Mouse (Mus musculus): ENCODE data around the gene Mcm10.
A peak's percentile ranks its signal among the peaks of the same experiment; 100 is the strongest.

Gene Mcm10

DNA sequence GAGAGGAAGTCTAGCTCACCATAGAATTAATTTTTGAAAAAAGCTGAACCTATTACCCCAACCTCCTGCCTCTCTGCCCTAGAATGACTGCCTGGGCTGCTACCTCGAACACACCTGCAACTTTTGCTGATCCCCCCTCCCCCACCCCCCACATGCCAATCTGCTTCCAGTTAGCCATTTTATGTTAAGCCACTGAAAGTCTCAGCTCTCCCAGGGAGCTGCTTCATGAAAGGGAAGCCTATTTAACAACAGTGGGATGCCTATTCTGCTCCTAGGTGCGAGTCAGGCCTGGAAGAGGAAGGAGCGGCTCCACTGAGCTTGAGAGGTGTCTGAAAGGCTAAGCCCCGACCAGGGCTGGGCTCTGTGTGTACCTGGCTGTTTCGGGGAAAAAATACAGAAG is 28.6 kb downstream of the Mcm10 start:
- no peak for DNase-seq

DNA sequence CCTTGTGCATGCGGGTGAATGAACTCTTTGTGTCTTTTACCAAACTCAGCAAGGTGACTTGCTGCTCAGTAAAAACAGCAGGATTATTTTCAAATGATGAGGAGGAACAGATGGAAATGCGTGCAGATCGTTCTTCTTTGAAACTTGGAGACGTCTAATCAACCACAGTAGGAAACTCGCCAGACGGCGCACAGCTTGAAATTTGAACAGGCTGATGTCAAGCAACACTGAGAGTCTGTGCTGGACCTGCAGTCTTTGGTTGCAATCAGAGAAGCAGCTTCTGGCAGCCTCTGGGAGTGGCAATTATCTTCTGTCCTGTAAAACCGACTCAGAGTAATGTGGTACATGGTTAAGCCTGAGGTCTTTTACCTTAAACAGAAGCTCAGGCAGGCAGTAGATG is 34.5 kb downstream of the Mcm10 start:
- DNase-seq: no peak

DNA sequence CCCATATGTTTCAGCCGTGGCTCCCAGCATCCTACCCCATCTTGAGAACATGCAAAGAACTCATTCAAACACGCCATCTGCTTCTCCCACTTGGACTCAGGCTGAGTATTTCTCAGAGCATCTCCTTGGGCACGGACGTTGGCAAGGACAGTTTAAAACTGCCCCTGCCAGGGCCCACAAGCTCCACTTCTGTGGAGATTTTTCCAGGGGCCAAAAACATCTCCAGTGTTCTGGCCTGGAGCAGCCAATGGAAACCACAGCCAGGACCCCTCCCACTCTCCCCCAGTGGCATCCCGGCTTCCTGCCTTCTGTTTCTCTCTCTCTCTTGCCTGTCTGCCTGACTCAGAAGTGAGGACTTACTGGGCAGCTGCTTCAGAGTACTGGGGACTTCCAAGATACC is 36.8 kb downstream of the Mcm10 start, which contains the start of gene Ucma:
Gene Ucma (plus strand): TSS at position 316 of the 400 bp plus-strand sequence.
- DNase-seq: no peak

DNA sequence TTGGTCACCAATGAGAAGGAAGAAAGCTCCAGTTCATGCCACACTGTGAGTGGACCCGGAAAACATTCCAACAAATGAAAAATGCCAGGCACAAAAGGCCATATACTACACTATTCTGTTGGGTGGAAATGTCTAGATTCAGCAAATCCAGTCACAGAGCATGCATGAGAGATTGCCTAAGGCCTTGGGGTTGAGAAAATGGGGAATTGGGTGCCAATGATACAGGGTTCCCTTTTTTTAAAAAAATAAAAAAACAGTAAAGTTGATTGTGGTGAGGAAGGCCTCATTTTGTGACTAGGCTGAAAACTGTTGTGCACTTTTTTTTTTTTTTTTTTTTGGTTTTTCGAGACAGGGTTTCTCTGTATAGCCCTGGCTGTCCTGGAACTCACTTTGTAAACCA is 43.5 kb downstream of the Mcm10 start:
- no peak for DNase-seq

DNA sequence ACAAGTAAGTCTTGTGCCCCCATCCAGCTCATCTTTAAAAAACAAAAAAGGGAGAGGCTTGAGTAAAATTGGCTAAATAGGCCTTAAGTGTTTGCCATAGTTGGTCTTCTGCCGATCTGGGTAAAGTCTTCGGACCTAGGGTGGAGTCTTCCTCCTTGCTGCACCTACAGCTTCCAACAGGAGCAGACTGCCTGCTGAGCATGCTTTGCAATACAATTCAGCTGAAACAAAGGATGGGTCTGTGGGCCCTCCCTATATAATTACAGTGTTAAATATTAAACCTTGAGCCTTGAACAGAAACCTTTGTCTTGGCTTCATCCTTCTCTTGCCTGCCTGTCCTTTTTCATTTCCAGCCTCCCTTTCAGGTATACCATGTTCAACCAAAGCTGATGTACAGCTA is 44.8 kb downstream of the Mcm10 start:
- DNase-seq: no peak

DNA sequence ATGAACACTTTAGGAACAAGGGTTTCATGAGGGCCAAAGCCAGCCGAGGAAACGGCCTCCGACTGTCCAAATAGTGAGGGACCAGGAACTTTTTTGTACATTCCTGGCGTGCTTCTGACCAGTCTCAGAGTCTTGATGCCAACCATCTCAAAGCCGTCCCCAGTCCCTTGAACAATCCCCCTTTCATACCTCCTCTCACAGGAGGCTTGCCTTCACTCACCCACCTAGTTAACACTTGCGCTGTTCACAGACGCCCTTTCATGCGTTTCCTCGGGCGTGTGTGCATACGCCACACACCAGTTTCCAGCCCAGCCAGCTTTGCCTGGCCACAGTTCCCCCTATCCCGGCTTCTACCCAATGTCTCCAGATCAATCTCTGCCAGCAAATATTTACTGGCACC is 54.6 kb downstream of the Mcm10 start:
- DNase-seq: no peak

DNA sequence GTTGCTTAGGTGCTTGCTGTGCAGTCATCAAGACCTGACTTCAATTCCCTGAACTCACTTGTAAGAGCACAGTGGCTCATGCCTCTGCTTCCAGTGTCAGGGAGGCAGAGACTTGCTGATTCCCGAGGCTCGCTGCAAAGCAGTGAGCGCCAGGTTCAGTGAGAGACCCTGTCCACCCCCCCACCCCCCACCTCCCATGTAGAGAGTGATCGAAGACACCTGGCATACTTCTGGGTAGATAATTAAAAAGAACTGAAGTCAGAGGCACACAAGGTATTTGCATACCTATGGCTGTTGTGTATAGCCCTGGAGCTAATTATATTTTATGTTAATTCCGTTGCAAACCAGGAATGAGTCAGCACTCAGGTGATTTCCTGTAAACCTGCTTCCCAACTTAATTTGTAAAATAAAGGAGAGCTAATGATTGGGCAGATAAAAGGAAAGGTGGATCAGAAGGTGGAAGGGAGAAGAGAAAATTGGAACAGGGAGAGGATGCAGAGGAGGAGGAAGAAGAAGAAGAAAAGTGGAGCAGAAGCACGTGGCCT is 58.3 kb downstream of the Mcm10 start:
- DNase-seq: no peak

DNA sequence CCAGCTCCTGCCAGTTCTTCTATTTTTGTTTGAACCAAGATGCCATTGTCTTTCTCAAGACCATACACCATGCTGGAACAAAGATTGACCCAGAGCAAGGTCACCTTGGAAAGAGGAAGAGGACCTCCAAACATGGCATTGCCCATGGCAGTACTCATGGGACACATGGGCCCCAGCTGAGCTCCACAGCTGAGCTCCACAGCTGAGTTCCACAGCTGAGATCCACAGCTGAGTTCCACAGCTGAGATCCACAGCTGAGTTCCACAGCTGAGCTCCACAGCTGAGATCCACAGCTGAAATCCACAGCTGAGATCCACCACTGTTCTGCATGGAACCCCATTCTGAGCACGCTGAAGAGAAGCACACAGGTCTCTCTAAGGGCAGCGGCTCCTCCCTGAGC is 61.6 kb downstream of the Mcm10 start:
- no peak for DNase-seq

DNA sequence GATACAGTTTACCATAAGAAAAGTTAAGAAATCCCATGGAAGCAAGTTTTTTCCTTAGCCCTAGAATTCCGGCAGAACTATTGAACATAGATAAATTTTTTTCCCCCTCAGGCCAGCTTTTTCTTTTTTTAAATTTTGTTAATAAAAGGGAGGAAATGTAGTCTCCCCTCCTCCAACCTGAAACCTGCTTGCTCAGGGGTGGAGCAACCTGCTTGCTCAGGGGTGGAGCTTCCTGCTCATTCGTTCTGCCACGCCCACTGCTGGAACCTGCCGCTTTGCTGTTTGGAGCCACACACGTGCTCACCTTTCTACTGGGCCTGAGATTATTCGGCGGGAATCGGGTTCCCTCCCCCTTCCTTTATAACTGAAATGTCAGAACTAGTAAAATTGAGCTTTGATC is 62.9 kb downstream of the Mcm10 start:
- peak; percentile 26 for DNase-seq

DNA sequence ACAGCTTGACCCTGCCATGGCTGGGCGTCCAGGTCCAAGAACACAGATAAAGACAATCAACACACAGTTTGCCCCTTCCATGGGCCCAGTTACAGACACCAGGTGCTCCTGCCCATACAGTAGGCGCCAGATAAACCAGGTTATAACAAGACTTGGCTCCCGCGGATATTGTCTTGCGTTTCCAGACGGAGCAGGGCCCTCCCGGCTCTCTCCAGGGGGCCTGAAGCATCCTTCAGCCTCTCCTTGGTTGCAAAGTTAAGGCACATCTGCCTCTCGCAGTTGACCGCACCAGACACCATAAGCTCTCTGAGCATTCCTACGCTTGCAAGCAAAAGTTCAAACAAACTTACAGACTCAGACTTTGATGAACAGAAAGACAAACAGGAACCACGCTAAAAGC is 71.7 kb downstream of the Mcm10 start:
- no peak for DNase-seq

All from kidney, adult 11 months (tissue).